Mouse (Mus musculus) liver, embryonic 13.5 days (tissue): Measurements from ENCODE around the gene Rccd1. TPM values are rescaled to one million over a fixed set of nuclear protein-coding genes. Genes with fewer than 3 reads are reported as not detected.

ENCODE experiments used
- ATAC-seq: fragments of 200-750 bp; cut with Nextera tagmentation; 2 replicates; pipeline ENCODE4 v1.8.0; 2017; ENCODE audit warnings: low read depth, mild to moderate bottlenecking, moderate number of reproducible peaks, moderate library complexity
- DNase-seq: peaks from one replicate; pipeline ENCODE4 v3.0.0; 2022
- H3K27ac ChIP-seq: fragments of 300-500 bp; sonication (generic); 2 replicates; pipeline ENCODE4 v1.5.1; 2015; ENCODE audit warnings: moderate library complexity, mild to moderate bottlenecking, inconsistent platforms
- H3K27me3 ChIP-seq: fragments of 300-500 bp; sonication (generic); 2 replicates; pipeline ENCODE4 v1.6.1; 2015; ENCODE audit warnings: mild to moderate bottlenecking, inconsistent platforms
- H3K36me3 ChIP-seq: fragments of 300-500 bp; sonication (generic); 2 replicates; pipeline ENCODE4 v1.6.1; 2015; ENCODE audit warnings: mild to moderate bottlenecking, inconsistent platforms
- H3K4me1 ChIP-seq: fragments of 300-500 bp; sonication (generic); replicated peaks from 2 replicates; pipeline ENCODE4 v1.6.1; 2015; ENCODE audit warnings: inconsistent platforms
- H3K4me2 ChIP-seq: fragments of 300-500 bp; sonication (generic); 2 replicates; pipeline ENCODE4 v1.6.1; 2015; ENCODE audit warnings: inconsistent platforms, mild to moderate bottlenecking, moderate library complexity
- H3K4me3 ChIP-seq: fragments of 300-500 bp; sonication (generic); replicated peaks from 2 replicates; pipeline ENCODE4 v1.5.1; 2015; ENCODE audit warnings: mild to moderate bottlenecking, inconsistent platforms
- H3K9ac ChIP-seq: fragments of 300-500 bp; sonication (generic); 2 replicates; pipeline ENCODE4 v1.6.1; 2015; ENCODE audit warnings: mild to moderate bottlenecking, inconsistent platforms
- H3K9me3 ChIP-seq: fragments of 300-500 bp; sonication (generic); replicated peaks from 2 replicates; pipeline ENCODE4 v1.6.1; 2016; ENCODE audit warnings: inconsistent platforms
- WGBS: fragments of 180-500 bp; shearing (Covaris S2); methylation state at CpG from one replicate; pipeline ENCODE4 v1.1.7; 2015; ENCODE audit not compliant: insufficient replicate concordance; 5-methylcytosine and 5-hydroxymethylcytosine counted together
- polyA plus RNA-seq: library from polyadenylated mRNA; unstranded; fragments of >200 nt; fragmentation: Nextera tagmentation; extraction: Ambion mirVana; gene quantifications from 2 replicates; pipeline ENCODE4 v1.2.1, GENCODE M21; 2015

Rccd1 gene
- polyA plus RNA-seq, 1 experiment from 2014 or later = 3.4 TPM

DNA sequence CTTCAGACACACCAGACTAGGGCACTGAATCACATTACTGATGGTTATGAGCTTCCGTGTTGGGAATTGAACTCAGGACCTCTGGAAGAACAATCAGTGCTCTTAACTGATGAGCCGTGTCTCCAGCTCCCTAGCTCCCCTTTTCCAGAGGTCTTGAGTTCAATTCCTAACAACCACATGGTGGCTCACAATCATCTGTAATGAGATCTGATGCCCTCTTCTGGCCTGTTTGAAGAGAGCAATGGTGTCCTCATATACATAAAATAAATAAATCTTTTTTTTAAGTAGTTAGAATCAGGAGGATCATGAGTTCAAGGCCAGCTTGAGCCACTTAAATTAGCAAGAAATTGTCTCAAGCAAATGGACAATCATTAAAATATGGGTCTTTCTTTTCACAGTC, 68.3 kb downstream of the Rccd1 start:
- Histone ChIP-seq H3K36me3 (no peaks in the 10 kb centered on the region), H3K27ac (no peak overlapping the region), H3K4me1 (peaks cover 24% of the 10 kb centered on the region), H3K4me3 (no peak overlapping the region), H3K27me3 (peaks cover 11% of the 10 kb centered on the region; the same call in 1 of the 2 replicates), H3K9ac (no peak overlapping the region), H3K9me3 (0 out of 2 replicates have a peak, but pooled peaks cover 4% of the 10 kb centered on the region), H3K4me2 (no peak overlapping the region)
- ATAC-seq = no peak
- 64% methylated on average over 2 of the region's 2 CpGs for WGBS
- DNase-seq = no peak

DNA sequence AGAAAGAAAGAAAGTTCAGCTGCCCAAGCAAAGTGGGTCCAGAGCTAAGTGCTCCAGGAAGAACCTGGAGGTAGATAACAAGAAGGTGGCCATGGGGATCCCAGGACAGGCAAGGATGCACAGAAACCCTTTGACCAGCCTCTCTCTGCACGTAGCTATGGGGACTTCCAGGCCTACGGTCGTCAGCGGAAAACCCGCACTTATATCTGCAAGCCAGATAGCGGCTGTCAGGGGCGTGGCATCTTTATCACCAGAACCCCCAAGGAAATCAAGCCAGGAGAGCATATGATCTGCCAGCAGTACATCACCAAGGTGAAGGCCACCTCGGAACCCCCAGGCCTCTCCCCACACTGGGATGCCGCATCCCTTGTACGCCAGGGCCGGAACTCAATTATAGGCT, 71.4 kb downstream of the Rccd1 start:
- H3K9me3 ChIP-seq = no peaks in the 10 kb centered on the region
- peaks cover 3% of the 10 kb centered on the region; the same call in 1 of the 2 replicates for H3K27me3 ChIP-seq
- ATAC-seq (peak; percentile 29; the same call in 1 of the 2 replicates), DNase-seq (no peak)
- no peak overlapping the region for H3K4me3 ChIP-seq
- peaks cover 13% of the 10 kb centered on the region for H3K4me1 ChIP-seq
- H3K4me2 ChIP-seq = no peak overlapping the region
- WGBS = 38% methylated on average over 11 of the region's 11 CpGs
- no peak overlapping the region for H3K27ac ChIP-seq
- H3K9ac ChIP-seq = no peak overlapping the region
- H3K36me3 ChIP-seq = no peaks in the 10 kb centered on the region

DNA sequence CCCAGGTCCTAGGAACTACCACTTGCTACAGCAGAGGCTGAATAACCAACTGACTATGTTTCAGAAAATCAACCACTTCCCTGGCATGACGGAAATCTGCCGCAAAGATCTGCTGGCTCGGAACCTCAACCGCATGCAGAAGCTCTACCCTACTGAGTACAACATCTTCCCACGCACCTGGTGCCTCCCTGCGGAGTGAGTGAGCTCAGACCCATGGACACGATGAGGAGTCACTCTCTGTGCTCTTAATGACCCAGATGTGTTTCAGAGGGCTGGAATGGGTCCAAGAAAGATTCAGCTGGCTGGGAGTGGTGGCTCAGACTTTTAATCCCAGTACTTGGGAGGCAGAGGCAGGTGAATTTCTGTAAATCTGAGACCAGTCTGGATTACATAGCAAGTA, 71.8 kb downstream of the Rccd1 start:
- ATAC-seq (no peak), DNase-seq (no peak)
- Histone ChIP-seq H3K4me3 (no peak overlapping the region), H3K27me3 (peaks cover 3% of the 10 kb centered on the region; the same call in 1 of the 2 replicates), H3K36me3 (no peaks in the 10 kb centered on the region), H3K9me3 (no peaks in the 10 kb centered on the region), H3K9ac (no peak overlapping the region), H3K4me2 (no peak overlapping the region), H3K4me1 (peaks cover 10% of the 10 kb centered on the region), H3K27ac (no peak overlapping the region)
- WGBS = 75% methylated on average over 7 of the region's 7 CpGs

DNA sequence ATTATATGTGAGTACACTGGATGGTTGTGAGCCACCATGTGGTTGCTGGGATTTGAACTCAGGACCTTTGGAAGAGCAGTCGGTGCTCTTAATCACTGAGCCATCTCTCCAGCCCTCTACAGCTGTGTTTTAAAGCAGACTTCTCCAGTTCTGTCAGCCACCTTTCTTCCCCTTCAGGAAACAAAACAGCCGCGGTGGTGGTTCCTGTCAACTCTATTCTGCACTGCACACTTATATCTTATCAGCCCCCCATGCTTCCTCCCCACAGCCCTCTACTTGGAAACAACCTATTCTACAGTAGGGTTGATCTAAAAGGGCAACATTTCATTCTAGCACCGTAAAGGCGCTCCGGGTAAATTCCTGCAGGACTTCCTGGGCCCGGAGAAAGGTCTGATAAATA, 77.4 kb downstream of the Rccd1 start:
- Histone ChIP-seq H3K4me1 (peaks cover 15% of the 10 kb centered on the region), H3K4me3 (peak overlapping the region; percentile 74), H3K27me3 (peaks cover 3% of the 10 kb centered on the region; the same call in 1 of the 2 replicates), H3K9me3 (no peaks in the 10 kb centered on the region), H3K27ac (no peak overlapping the region; the same call in 1 of the 2 replicates), H3K9ac (peak overlapping the region; percentile 82), H3K36me3 (no peaks in the 10 kb centered on the region), H3K4me2 (peak overlapping the region; percentile 80)
- WGBS = 15% methylated on average over 7 of the region's 7 CpGs
- DNase-seq (no peak), ATAC-seq (no peak)

DNA sequence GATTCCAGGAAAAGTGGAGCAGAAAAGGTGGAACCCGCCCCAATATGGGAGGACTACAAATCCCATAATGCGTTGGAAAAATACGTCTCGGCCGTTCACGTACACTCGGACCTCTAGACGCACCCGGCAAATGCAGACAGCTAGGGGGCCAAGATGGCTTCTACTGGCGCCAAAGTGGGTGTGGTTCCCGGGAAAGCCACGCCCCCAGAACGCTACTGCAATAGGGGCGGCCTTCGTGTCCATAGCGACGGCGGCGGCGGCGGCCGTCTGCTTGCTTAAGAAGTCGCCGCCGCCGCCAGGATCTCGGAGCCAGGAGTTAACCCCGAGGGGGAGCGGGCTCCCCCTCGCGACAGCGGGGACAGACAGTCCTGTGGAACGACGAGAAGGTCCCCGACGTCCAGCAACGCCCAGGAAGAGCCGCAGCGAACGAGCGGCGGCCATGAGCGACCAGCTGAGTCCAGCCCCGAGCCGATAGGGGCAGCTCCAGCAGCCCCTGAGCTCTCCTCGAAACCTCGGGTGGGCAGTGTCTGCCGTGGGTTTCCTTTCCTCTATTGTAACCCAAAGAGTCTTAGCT, 78.0 kb downstream of the Rccd1 start, which contains the start of gene Ttll13:
Ttll13 (plus strand) TSS at position 229 of the 574 bp plus-strand sequence.
- Histone ChIP-seq H3K4me3 (peak within 1 kb of the TSS; percentile 74), H3K36me3 (no peaks in the 10 kb centered on the region), H3K27me3 (peaks cover 3% of the 10 kb centered on the region; the same call in 1 of the 2 replicates), H3K9ac (peak within 1 kb of the TSS; percentile 82), H3K4me1 (peaks cover 15% of the 10 kb centered on the region), H3K9me3 (no peaks in the 10 kb centered on the region), H3K27ac (peak within 1 kb of the TSS; percentile 77), H3K4me2 (peak within 1 kb of the TSS; percentile 80)
- under 1% methylated on average over 48 of the region's 48 CpGs for WGBS
- ATAC-seq = peak; percentile 94
- DNase-seq = peak; percentile 97

DNA sequence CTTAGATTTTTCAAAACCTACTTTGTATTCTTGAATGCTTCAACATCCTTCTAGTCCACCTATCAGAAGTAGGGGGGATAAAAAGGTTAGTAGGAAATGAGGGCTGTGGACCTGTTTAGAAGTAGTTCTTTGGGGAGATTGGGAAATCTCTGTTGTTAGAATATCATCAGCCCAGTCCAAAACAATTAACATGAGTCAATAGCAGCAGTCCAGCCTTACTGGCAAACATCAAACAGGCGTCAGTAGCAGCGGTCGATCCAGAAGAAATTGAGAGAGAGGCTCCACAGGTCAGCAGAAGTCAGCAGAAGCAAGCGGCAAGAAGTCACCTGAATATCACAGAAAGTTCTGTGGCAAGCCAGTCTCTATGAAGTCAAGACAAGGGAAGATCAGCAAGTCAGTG, 79.4 kb downstream of the Rccd1 start:
- Histone ChIP-seq H3K4me1 (peaks cover 15% of the 10 kb centered on the region), H3K9me3 (no peaks in the 10 kb centered on the region), H3K4me2 (no peak overlapping the region), H3K9ac (no peak overlapping the region), H3K27ac (no peak overlapping the region), H3K27me3 (peaks cover 3% of the 10 kb centered on the region; the same call in 1 of the 2 replicates), H3K4me3 (no peak overlapping the region), H3K36me3 (peaks cover 14% of the 10 kb centered on the region)
- ATAC-seq = no peak
- no peak for DNase-seq
- 87% methylated on average over 4 of the region's 4 CpGs for WGBS

Other genes with a start within 250 kb of the Rccd1 start
- 137 and 146 TPM in 2 replicates for gene Idh2, start 209.1 kb downstream of the Rccd1 start, polyA plus RNA-seq
- 13.1 and 14.1 TPM in 2 replicates for gene Sema4b, start 137.6 kb downstream of the Rccd1 start, polyA plus RNA-seq
- 91.0 and 102 TPM in 2 replicates for gene Cib1, start 91.6 kb downstream of the Rccd1 start, polyA plus RNA-seq
- 2.4 and 3.0 TPM in 2 replicates for gene Gdpgp1, start 91.6 kb downstream of the Rccd1 start, polyA plus RNA-seq
- 0.23 and 0.72 TPM in 2 replicates for gene Ttll13, start 78.1 kb downstream of the Rccd1 start, polyA plus RNA-seq
- gene Ngrn, start 63.2 kb downstream of the Rccd1 start, polyA plus RNA-seq = 33.5 and 37.2 TPM in 2 replicates
- gene Vps33b, start 54.8 kb downstream of the Rccd1 start, polyA plus RNA-seq = 4.4 and 7.9 TPM in 2 replicates
- gene Prc1, start 30.0 kb downstream of the Rccd1 start, polyA plus RNA-seq = 114 and 130 TPM in 2 replicates
- 10.3 and 11.5 TPM in 2 replicates for gene Unc45a, start 16.6 kb upstream of the Rccd1 start, polyA plus RNA-seq
- gene Hddc3, start 18.6 kb upstream of the Rccd1 start, polyA plus RNA-seq = 3.8 and 4.2 TPM in 2 replicates
- 2.2 and 2.6 TPM in 2 replicates for gene Man2a2, start 46.9 kb upstream of the Rccd1 start, polyA plus RNA-seq
- gene Fes, start 63.5 kb upstream of the Rccd1 start, polyA plus RNA-seq = 10.6 and 12.0 TPM in 2 replicates
- 3.8 and 4.1 TPM in 2 replicates for gene Furin, start 81.0 kb upstream of the Rccd1 start, polyA plus RNA-seq
- gene Blm, start 210.7 kb upstream of the Rccd1 start, polyA plus RNA-seq = 29.7 and 34.0 TPM in 2 replicates